Mouse (Mus musculus) heart, embryonic 11.5 days (tissue): ENCODE results near the gene Faf1. TPM values are rescaled to one million over a fixed set of nuclear protein-coding genes. Genes with fewer than 3 reads are reported as not detected.

Source experiments
- ATAC-seq: fragments of 200-750 bp; cut with Nextera tagmentation; replicated peaks from 2 replicates; pipeline ENCODE4 v1.8.0; 2017; ENCODE audit warnings: moderate library complexity; ENCODE audit not compliant: insufficient number of reproducible peaks, low FRiP score, low TSS enrichment
- H3K27ac ChIP-seq: fragments of 300-500 bp; sonication (generic); 2 replicates; pipeline ENCODE4 v1.5.1; 2014; ENCODE audit warnings: mild to moderate bottlenecking, low read depth, low read length
- H3K27me3 ChIP-seq: fragments of 300-500 bp; sonication (generic); 2 replicates; pipeline ENCODE4 v1.6.1; 2014; ENCODE audit warnings: mild to moderate bottlenecking, low read length, mixed read lengths; ENCODE audit not compliant: control insufficient read depth, insufficient read depth
- H3K36me3 ChIP-seq: fragments of 300-500 bp; sonication (generic); 2 replicates; pipeline ENCODE4 v1.6.1; 2014; ENCODE audit warnings: mild to moderate bottlenecking, low read length, moderate library complexity, mixed read lengths; ENCODE audit not compliant: control insufficient read depth, insufficient read depth
- H3K4me1 ChIP-seq: fragments of 300-500 bp; sonication (generic); 2 replicates; pipeline ENCODE4 v1.6.1; 2014; ENCODE audit warnings: low read length; ENCODE audit not compliant: control insufficient read depth, insufficient read depth
- H3K4me2 ChIP-seq: fragments of 300-500 bp; sonication (generic); 2 replicates; pipeline ENCODE4 v1.6.1; 2014; ENCODE audit warnings: mild to moderate bottlenecking, moderate library complexity
- H3K4me3 ChIP-seq: fragments of 300-500 bp; sonication (generic); 2 replicates; pipeline ENCODE4 v1.5.1; 2014; ENCODE audit warnings: low read depth, low read length
- H3K9ac ChIP-seq: fragments of 300-500 bp; sonication (generic); 2 replicates; pipeline ENCODE4 v1.6.1; 2014; ENCODE audit warnings: mild to moderate bottlenecking, low read depth, low read length, moderate library complexity
- H3K9me3 ChIP-seq: fragments of 300-500 bp; sonication (generic); replicated peaks from 2 replicates; pipeline ENCODE4 v1.6.1; 2016; ENCODE audit warnings: low read length; ENCODE audit not compliant: control insufficient read depth
- WGBS: fragments of 180-500 bp; shearing (Covaris S2); extraction: QIAGEN DNeasy Blood & Tissue Kit; methylation state at CpG from one replicate; pipeline ENCODE4 v1.1.7; 2014; ENCODE audit not compliant: insufficient replicate concordance; 5-methylcytosine and 5-hydroxymethylcytosine counted together
- polyA plus RNA-seq: library from polyadenylated mRNA; unstranded; fragments of >200 nt; fragmentation: Nextera tagmentation; extraction: Ambion mirVana; gene quantifications from 2 replicates; pipeline ENCODE4 v1.2.1, GENCODE M21; 2014

The Faf1 gene
- polyA plus RNA-seq, 1 experiment from 2014 or later: 25.3 TPM

- H3K36me3 ChIP-seq: no peaks in the 10 kb centered on the region
- peaks cover 17% of the 10 kb centered on the region for H3K4me1 ChIP-seq
- H3K9ac ChIP-seq: no peak overlapping the region
- H3K27ac ChIP-seq: no peak overlapping the region
- ATAC-seq: no peak
- WGBS: 2% methylated on average over 38 of the region's 38 CpGs
- H3K27me3 ChIP-seq: peaks cover 95% of the 10 kb centered on the region
- no peak overlapping the region for H3K4me2 ChIP-seq
- no peaks in the 10 kb centered on the region for H3K9me3 ChIP-seq
- H3K4me3 ChIP-seq: no peak overlapping the region
Measured at GRCm38 (mm10) chr4:109984496-109985423, 308.4 kb downstream of the Faf1 start.

GRCm38 (mm10) chr4:109985424-109986172 is 309.2 kb downstream of the Faf1 start:
- Histone ChIP-seq H3K27me3 (peaks cover 87% of the 10 kb centered on the region), H3K36me3 (no peaks in the 10 kb centered on the region), H3K4me2 (no peak overlapping the region), H3K27ac (no peak overlapping the region), H3K4me1 (peaks cover 14% of the 10 kb centered on the region), H3K9ac (no peak overlapping the region), H3K9me3 (no peaks in the 10 kb centered on the region), H3K4me3 (no peak overlapping the region)
- 4% methylated on average over 16 of the region's 16 CpGs for WGBS
- ATAC-seq: no peak

- WGBS: 2% methylated on average over 9 of the region's 9 CpGs
Measured at GRCm38 (mm10) chr4:109986301-109986700, 309.9 kb downstream of the Faf1 start.

GRCm38 (mm10) chr4:109986748-109987355 is 310.5 kb downstream of the Faf1 start:
- H3K27ac ChIP-seq: no peak overlapping the region
- no peak overlapping the region for H3K4me3 ChIP-seq
- 7% methylated on average over 13 of the region's 13 CpGs for WGBS
- H3K27me3 ChIP-seq: peaks cover 78% of the 10 kb centered on the region
- ATAC-seq: no peak
- H3K9me3 ChIP-seq: no peaks in the 10 kb centered on the region
- H3K36me3 ChIP-seq: no peaks in the 10 kb centered on the region
- H3K9ac ChIP-seq: no peak overlapping the region
- no peak overlapping the region for H3K4me2 ChIP-seq
- peaks cover 11% of the 10 kb centered on the region for H3K4me1 ChIP-seq

More at GRCm38 (mm10) chr4:109986301-109986700, 309.9 kb downstream of the Faf1 start:
- Histone ChIP-seq H3K4me1 (peaks cover 14% of the 10 kb centered on the region), H3K4me2 (no peak overlapping the region), H3K9me3 (no peaks in the 10 kb centered on the region), H3K27ac (no peak overlapping the region), H3K9ac (no peak overlapping the region), H3K27me3 (peaks cover 83% of the 10 kb centered on the region), H3K4me3 (no peak overlapping the region), H3K36me3 (no peaks in the 10 kb centered on the region)
- no peak for ATAC-seq

GRCm38 (mm10) chr4:109987560-109988362 is 311.4 kb downstream of the Faf1 start:
- no peaks in the 10 kb centered on the region for H3K9me3 ChIP-seq
- no peak overlapping the region for H3K4me3 ChIP-seq
- H3K4me2 ChIP-seq: no peak overlapping the region
- no peak overlapping the region for H3K27ac ChIP-seq
- no peaks in the 10 kb centered on the region for H3K36me3 ChIP-seq
- H3K4me1 ChIP-seq: peaks cover 5% of the 10 kb centered on the region
- WGBS: 2% methylated on average over 17 of the region's 20 CpGs
- no peak overlapping the region for H3K9ac ChIP-seq
- peaks cover 74% of the 10 kb centered on the region for H3K27me3 ChIP-seq
- no peak for ATAC-seq

- H3K9me3 ChIP-seq: no peaks in the 10 kb centered on the region
- no peak overlapping the region for H3K4me2 ChIP-seq
- 14% methylated on average over 5 of the region's 5 CpGs for WGBS
- H3K4me3 ChIP-seq: no peak overlapping the region
- peaks cover 5% of the 10 kb centered on the region; the same call in 1 of the 2 replicates for H3K4me1 ChIP-seq
- no peaks in the 10 kb centered on the region for H3K36me3 ChIP-seq
- H3K9ac ChIP-seq: no peak overlapping the region
- no peak for ATAC-seq
- no peak overlapping the region for H3K27ac ChIP-seq
- H3K27me3 ChIP-seq: peaks cover 68% of the 10 kb centered on the region
Measured at GRCm38 (mm10) chr4:109988411-109988810, 312.0 kb downstream of the Faf1 start.

- Histone ChIP-seq H3K4me2 (no peak overlapping the region), H3K4me1 (no peaks in the 10 kb centered on the region), H3K36me3 (no peaks in the 10 kb centered on the region), H3K9ac (no peak overlapping the region), H3K4me3 (no peak overlapping the region), H3K27ac (no peak overlapping the region), H3K27me3 (peaks cover 63% of the 10 kb centered on the region), H3K9me3 (no peaks in the 10 kb centered on the region)
- WGBS: 31% methylated on average over 6 of the region's 6 CpGs
- ATAC-seq: no peak
Measured at GRCm38 (mm10) chr4:109989213-109989612, 312.8 kb downstream of the Faf1 start.

GRCm38 (mm10) chr4:110006044-110006443 is 329.7 kb downstream of the Faf1 start:
- H3K9ac ChIP-seq: no peak overlapping the region
- no peaks in the 10 kb centered on the region for H3K27me3 ChIP-seq
- no peaks in the 10 kb centered on the region for H3K4me1 ChIP-seq
- no peaks in the 10 kb centered on the region for H3K9me3 ChIP-seq
- H3K4me3 ChIP-seq: no peak overlapping the region
- no peak for ATAC-seq
- WGBS: 84% methylated on average over 1 of the region's 1 CpGs
- H3K4me2 ChIP-seq: no peak overlapping the region
- no peak overlapping the region for H3K27ac ChIP-seq
- H3K36me3 ChIP-seq: no peaks in the 10 kb centered on the region
